Mouse (Mus musculus): ENCODE measurements around the gene Gsc2.

- TF ChIP-seq CTCF (conservative IDR thresholded peaks at IDR 0.05; ENCODE audit: low read length): no peak
- TF ChIP-seq POU5F1 (IDR thresholded peaks at IDR 0.05; ENCODE audit: borderline replicate concordance, low read length): no peak
Measured at GRCm38 (mm10) chr16:17872995-17873394, 41.9 kb downstream of the Gsc2 start.

Data from E14TG2a.4 (cell line).